Mouse (Mus musculus): ENCODE data around the gene Setd3. TPM values are rescaled to one million over a fixed set of nuclear protein-coding genes. Genes with fewer than 3 reads are reported as not detected.

The Setd3 gene
- 38.4 and 40.1 TPM in 2 replicates for total RNA-seq (2012; rRNA removed)
- 10 to 100 TPM in 1 of 2 experiments, not detected in 1; 59.9 TPM for polyA plus RNA-seq (2012; ENCODE audit: insufficient read depth in 1 of 2, insufficient read length in 2 of 2, low read depth in 1 of 2, low replicate concordance in 2 of 2, missing spikeins in 1 of 2)

GRCm38 (mm10) chr12:108179246-108179320 is at the start of gene Setd3:
Setd3 (minus strand) TSS chr12:108179314.
- TF ChIP-seq UBTF (IDR thresholded peaks at IDR 0.05; ENCODE audit: borderline replicate concordance, insufficient read depth, low read depth, low read length) (no peak), ZKSCAN1 (IDR thresholded peaks at IDR 0.05; ENCODE audit: low read depth, low read length) (no peak), MYB (IDR thresholded peaks at IDR 0.05; ENCODE audit: low read depth, low read length) (no peak), ZNF384 (IDR thresholded peaks at IDR 0.05; ENCODE audit: low read depth, low read length) (no peak), SMC3 (IDR thresholded peaks at IDR 0.05; ENCODE audit: low read depth, low read length) (no peak), MAZ (IDR thresholded peaks at IDR 0.05; ENCODE audit: low read depth, low read length) (no peak), CHD2 (IDR thresholded peaks at IDR 0.05; ENCODE audit: low read length) (no peak), NELFE (IDR thresholded peaks at IDR 0.05; ENCODE audit: low read depth, low read length) (no peak), ELF1 (IDR thresholded peaks at IDR 0.05; ENCODE audit: low read depth, low read length) (no peak), GATA1 (IDR thresholded peaks at IDR 0.05; ENCODE audit: low read depth, low read length) (no peak), ZC3H11A (IDR thresholded peaks at IDR 0.05; ENCODE audit: low read depth, low read length) (no peak), KAT2A (conservative IDR thresholded peaks at IDR 0.05; ENCODE audit: low read depth, low read length) (no peak), SIN3A (IDR thresholded peaks at IDR 0.05; ENCODE audit: low read length) (no peak), NRF1 (IDR thresholded peaks at IDR 0.05; ENCODE audit: insufficient read depth, low read depth, low read length, poor library complexity, severe bottlenecking) (no peak), USF1 (IDR thresholded peaks at IDR 0.05; ENCODE audit: low read depth, low read length) (no peak), MXI1 (IDR thresholded peaks at IDR 0.05; ENCODE audit: low read depth, low read length) (no peak), MAX (IDR thresholded peaks at IDR 0.05; ENCODE audit: low read length) (no peak), TCF12 (IDR thresholded peaks at IDR 0.05; ENCODE audit: low read depth, low read length) (no peak), POLR2AphosphoS2 (IDR thresholded peaks at IDR 0.05; ENCODE audit: low read length) (no peak), USF2 (IDR thresholded peaks at IDR 0.05; ENCODE audit: borderline replicate concordance in 1 of 2, insufficient read depth in 1 of 2, low read depth in 1 of 2, low read length in 2 of 2) (no peak)
- H3K4me1 ChIP-seq (ENCODE audit: control insufficient read depth in 1 of 2, insufficient read depth in 2 of 2, low read length in 2 of 2): peaks cover 6 to 7% of the 10 kb centered on the region in 2 experiments; a peak in 2 of 4 replicates

GRCm38 (mm10) chr12:108227527-108227926 is 48.4 kb upstream of the Setd3 start:
- Histone ChIP-seq H3K4me3 (ENCODE audit: control insufficient read depth in 1 of 2, insufficient read depth in 1 of 2, low read depth in 2 of 2, low read length in 2 of 2) (no peak overlapping the region), H3K9me3 (replicated peaks; ENCODE audit: insufficient read depth, low read length) (no peaks in the 10 kb centered on the region), H3K4me1 (ENCODE audit: control insufficient read depth in 1 of 2, insufficient read depth in 2 of 2, low read length in 2 of 2) (no peaks in the 10 kb centered on the region), H3K27ac (ENCODE audit: control insufficient read depth, low read depth, low read length) (no peak overlapping the region), H3K36me3 (ENCODE audit: control insufficient read depth in 1 of 2, insufficient read depth in 2 of 2, low read length in 2 of 2) (no peaks in the 10 kb centered on the region), H3K9ac (ENCODE audit: control insufficient read depth, low read depth, low read length, poor library complexity, severe bottlenecking) (no peak overlapping the region), H3K79me2 (ENCODE audit: control insufficient read depth, insufficient read depth, low read length, poor library complexity) (no peaks in the 10 kb centered on the region; the same call in 1 of the 2 replicates), H3K27me3 (ENCODE audit: control insufficient read depth in 1 of 2, insufficient read depth in 2 of 2, low read length in 2 of 2) (no peaks in the 10 kb centered on the region)
- TF ChIP-seq TBP (IDR thresholded peaks at IDR 0.05; ENCODE audit: low read depth, low read length) (no peak), POLR2AphosphoS5 (IDR thresholded peaks at IDR 0.05; ENCODE audit: borderline replicate concordance, low read depth, low read length) (no peak), ELF1 (IDR thresholded peaks at IDR 0.05; ENCODE audit: low read depth, low read length) (no peak), ETS1 (IDR thresholded peaks at IDR 0.05; ENCODE audit: low read depth, low read length) (no peak), NRF1 (IDR thresholded peaks at IDR 0.05; ENCODE audit: insufficient read depth, low read depth, low read length, poor library complexity, severe bottlenecking) (no peak), POLR2AphosphoS2 (IDR thresholded peaks at IDR 0.05; ENCODE audit: low read length) (no peak), ZMIZ1 (IDR thresholded peaks at IDR 0.05; ENCODE audit: low read depth, low read length) (no peak), KAT2A (conservative IDR thresholded peaks at IDR 0.05; ENCODE audit: low read depth, low read length) (no peak), MYB (IDR thresholded peaks at IDR 0.05; ENCODE audit: low read depth, low read length) (no peak), BHLHE40 (IDR thresholded peaks at IDR 0.05; ENCODE audit: borderline replicate concordance, low read depth, low read length) (no peak), MYC (IDR thresholded peaks at IDR 0.05; ENCODE audit: low read depth, low read length) (no peak), HCFC1 (IDR thresholded peaks at IDR 0.05; ENCODE audit: low read depth, low read length) (no peak), E2F4 (IDR thresholded peaks at IDR 0.05; ENCODE audit: borderline replicate concordance, low read depth, low read length) (no peak), USF2 (IDR thresholded peaks at IDR 0.05; ENCODE audit: borderline replicate concordance in 1 of 2, insufficient read depth in 1 of 2, low read depth in 1 of 2, low read length in 2 of 2) (no peak)
- DNase-seq (ENCODE audit: low read depth, low spot score): no peak

More at GRCm38 (mm10) chr12:108179246-108179320, at the start of gene Setd3:
- Histone ChIP-seq H3K9me3 (replicated peaks; ENCODE audit: insufficient read depth, low read length) (no peaks in the 10 kb centered on the region), H3K27me3 (ENCODE audit: control insufficient read depth in 1 of 2, insufficient read depth in 2 of 2, low read length in 2 of 2) (no peaks in the 10 kb centered on the region), H3K79me2 (ENCODE audit: control insufficient read depth, insufficient read depth, low read length, poor library complexity) (peaks cover 49% of the 10 kb centered on the region), H3K4me3 (ENCODE audit: control insufficient read depth in 1 of 2, insufficient read depth in 1 of 2, low read depth in 2 of 2, low read length in 2 of 2) (peak within 1 kb of the TSS; percentile 98 to 99), H3K9ac (ENCODE audit: control insufficient read depth, low read depth, low read length, poor library complexity, severe bottlenecking) (peak within 1 kb of the TSS; percentile 92), H3K27ac (ENCODE audit: control insufficient read depth, low read depth, low read length) (peak within 1 kb of the TSS; percentile 59), H3K36me3 (ENCODE audit: control insufficient read depth in 1 of 2, insufficient read depth in 2 of 2, low read length in 2 of 2) (peaks cover 9 to 27% of the 10 kb centered on the region in 2 experiments)
- DNase-seq (ENCODE audit: low read depth, low spot score): no peak

All from MEL (cell line).